Mouse (Mus musculus): ENCODE data around the gene Tra2a.

DNA sequence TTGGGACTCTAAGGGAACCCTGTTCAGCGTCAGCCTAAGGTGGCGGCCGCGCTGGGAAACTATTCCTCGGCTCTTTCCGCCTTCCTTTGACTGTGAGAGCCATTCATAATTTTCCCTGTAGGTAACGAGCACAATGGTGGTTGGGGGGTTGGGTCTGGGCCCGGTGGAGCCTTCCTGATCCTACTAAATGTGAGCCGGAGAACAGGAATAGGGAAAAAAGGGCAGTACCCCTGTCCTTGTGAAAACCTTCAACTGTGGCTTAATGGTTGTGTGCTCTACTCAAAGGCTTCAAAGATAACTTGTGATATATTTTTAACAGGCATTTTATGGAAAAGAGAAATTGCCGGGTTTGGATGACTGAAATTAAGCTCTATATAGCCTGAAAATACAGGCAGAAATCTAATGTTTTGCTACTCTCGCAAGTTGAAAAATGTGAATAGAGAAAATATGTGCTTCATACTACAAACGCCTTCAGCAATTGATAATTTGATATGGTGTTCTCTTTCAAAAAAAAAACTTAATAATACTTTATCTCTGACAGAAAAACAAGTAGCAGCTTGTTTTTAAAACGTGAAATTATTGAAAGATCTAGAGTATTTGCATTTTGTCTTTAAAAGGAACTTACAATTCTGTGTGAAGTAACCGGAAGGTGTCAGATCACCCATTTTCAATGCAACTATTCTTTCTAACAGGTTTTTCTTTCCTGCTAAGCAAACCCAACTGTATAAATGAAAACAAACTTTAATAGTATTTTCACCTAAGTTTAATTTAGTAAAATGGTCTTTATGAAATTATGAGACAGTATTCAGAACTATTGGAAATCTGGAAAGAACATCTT is 47.9 kb downstream of the Tra2a start:
- TF ChIP-seq CTCF (IDR thresholded peaks at IDR 0.05; ENCODE audit: borderline replicate concordance, insufficient read depth, low read depth, low read length) (no peak), POLR2A (IDR thresholded peaks at IDR 0.05; ENCODE audit: borderline replicate concordance, insufficient read depth, low read length) (no peak)

Measured in cerebellum, adult 2 months (tissue).